Mouse (Mus musculus) adrenal gland (tissue): Measurements from ENCODE around the gene Syt12.
"Not testable (repeated sequence)": the region's sequence is repeated elsewhere in the genome, so short reads cannot be mapped to it uniquely, and the experiment has no call there.

ENCODE experiments used
- intact Hi-C: fragments of 180-260 bp; cut with DNase I; formaldehyde crosslinking; loops from one replicate; pipeline ENCODE4 v1.15.1; 2025

Gene Syt12

DNA sequence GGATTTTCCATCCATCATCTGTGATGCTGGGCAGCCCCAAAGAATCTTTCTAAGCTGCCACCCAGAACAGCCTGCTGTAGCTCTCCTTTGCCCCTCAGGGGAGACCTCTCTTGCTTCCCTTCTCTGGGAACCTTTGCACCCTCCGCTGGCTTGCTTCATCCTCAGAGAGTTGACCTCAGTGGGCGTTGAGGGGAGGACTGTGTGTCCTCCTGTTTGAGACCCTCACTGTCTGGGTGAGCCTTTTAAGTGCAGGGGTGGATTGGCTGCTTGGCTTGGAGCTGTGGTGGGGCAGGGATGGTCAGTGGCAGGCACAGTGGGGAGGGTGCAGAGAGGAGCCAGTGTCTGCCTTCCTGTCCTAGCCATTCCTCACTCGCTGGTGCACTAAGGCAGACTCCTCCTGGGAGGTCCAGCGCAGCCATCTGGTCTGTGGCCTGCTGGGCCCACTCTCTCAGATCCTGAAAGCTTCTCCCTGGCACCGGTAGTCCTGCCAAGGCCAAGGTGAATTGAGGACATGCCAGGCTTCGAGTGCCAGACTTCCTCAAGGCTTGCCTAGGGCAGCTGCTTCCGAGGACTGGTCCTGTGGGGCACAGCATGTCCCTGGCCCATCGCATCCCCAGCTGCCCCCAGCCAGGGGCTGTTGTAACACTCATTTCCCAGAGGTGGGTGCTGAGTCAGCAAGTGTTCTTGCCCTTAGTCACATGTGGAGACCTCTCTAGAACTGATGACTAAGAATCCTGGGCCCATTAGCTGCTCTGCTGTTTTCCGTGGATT, 15.5 kb upstream of the Syt12 start:
- intact Hi-C loops, result no loop called here

DNA sequence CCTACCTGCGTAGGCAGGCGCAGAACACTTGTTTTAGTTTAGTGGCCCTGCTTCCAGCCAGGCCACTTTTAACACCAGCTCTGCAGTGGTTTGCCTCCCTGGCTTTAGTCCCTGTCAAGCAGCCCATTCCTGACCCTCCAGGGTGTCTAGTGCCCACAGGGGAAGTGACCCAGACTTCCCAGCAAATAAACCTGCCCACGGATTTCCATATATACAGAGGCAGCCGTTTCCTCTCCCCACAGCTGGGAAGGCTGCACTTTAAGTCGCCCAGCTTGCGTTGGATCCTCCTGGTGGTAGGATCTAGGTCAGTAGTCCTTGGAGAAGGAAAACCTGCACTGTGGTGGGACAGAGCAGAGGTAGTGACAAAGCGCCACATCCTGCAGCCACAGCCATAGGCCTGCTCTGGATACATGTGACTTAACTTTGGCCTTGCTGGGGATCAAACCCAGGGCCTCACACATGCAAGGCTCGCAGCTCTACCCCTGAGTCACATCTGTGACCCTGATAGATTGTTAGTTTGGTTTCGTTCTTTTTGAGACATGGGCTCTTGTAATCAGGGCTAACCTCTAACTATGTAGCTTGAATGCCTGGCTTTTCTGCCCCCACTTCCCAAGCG, 13.9 kb upstream of the Syt12 start:
- intact Hi-C loops, result no loop called here

DNA sequence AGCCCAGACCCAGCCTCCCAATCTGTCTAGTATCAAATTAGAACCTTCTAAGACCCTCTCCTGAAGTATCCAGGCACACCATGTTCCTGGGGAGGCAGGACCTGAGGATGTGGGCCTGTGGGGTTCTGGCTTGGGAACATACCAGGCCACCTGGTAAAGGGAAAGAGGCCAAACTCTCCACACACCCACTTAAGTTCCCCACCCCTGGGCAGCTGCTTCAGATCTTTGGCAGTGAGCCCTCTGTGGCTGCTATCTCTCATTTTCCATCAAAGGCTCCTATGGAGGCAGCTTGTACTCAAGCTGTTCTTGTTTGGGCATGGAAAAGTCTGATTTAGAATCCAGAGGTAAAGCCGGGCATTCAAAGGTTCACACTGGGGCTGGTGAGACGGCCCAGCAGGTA, 10.6 kb upstream of the Syt12 start:
- intact Hi-C loops, result no loop called here

DNA sequence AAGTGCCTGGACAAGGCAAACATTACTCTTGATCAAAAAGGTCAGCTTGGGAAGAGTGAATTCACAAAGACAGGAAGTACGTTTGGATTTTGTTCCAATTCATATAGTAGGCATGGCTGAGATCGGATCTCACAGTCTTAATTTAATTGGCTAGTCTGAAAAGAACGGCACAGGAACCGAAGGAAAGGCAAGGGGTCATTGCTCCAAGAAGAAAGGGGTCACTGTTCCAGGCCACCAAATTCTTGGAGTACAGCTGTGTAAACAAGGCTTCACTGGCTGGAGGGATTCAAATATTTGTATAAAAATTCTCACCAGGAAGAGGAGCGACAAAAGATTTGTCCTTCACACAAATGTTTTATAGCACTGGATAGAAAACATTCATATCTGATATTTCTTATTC, 7.8 kb upstream of the Syt12 start:
- intact Hi-C loops, result no loop called here

DNA sequence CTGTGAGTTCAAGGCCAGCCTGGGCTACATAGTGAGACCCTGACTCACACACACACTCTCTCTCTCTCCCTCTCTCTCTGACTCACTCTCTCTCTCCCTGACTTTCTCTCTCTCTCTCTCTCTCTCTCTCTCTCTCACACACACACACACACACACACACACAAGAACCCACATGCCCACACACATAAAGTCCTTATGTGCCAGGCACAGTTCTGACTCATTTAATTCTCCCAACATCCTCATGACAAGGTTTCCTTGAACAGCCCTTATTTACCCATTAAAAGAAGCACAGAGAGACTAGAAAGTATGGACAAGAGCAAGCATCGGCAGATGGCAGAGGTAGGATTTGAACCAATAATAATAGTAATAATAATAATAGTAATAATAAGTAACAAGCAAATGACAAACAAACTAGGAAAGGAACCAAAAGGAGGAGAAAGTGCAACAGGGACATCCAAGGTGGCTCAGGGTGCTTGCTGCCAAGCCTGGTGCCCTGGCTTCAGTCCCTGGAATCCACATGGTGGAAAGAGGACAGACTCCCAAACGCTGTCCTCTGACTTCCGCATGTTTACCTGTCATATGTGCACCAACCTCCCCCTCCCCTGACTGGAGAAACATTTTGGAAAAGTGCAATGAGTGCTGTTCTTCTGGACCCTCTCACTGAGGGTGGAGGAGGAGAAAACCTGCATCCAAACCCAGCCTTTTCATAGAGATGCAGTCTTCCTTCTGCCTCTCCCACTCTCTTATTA, 5.0 kb upstream of the Syt12 start:
- intact Hi-C loops, result no loop called here

DNA sequence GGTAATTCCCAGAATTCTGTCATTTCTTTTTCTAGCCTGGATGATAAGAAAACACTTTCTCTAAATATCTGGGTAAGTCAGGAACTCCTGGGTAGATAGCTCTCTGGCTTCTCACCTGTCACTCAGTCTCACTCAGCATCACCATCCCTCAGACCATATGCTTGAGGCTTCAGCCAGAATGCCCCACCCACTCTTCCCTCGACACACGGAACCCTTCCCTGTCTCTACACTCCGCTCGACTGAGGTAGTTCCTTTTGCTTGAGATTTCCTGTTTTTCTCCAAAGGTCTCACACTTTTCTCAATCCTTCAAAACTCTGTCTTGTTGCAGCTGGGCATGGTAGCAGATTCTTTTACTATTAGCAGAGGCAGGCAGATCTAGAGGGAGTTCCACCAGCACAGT, 4.1 kb upstream of the Syt12 start:
- intact Hi-C loops, result no loop called here

DNA sequence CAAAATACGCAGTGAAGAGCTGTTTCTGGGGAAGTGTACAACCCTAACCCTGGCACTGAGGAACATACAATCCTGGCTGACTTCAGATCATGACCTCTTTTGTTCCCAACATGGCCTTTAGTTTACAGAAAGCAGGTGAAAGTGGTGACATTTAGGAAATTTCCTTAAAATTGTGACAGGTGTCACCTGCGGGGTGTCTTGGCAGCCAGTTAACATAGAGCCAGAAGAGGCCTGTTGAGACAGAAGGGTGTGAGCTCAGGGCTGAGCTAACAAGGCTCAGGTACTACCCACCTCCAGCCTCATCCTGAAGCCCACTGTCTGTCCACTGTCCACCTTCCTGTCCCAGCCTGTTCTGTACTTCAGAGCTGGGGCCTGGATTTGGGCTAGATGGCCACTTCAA, 2.8 kb upstream of the Syt12 start:
- intact Hi-C loops, result no loop called here

DNA sequence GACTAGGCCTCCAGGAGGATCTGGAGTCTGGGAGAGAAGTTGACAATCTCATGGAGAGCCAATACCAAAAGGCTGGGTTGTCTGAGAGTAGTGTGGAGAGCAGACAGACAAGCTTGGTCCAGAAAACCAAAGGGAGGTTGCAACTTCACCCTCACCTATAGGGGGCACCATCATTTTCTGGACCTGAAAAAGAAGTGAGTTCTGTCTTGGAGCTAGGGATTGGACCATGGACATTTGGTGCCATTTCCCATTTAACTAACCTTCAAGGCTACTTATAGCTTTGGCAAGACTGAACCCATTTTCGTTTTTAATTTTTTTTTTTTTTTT, 906 bp upstream of the Syt12 start:
- intact Hi-C loops, result no loop called here

DNA sequence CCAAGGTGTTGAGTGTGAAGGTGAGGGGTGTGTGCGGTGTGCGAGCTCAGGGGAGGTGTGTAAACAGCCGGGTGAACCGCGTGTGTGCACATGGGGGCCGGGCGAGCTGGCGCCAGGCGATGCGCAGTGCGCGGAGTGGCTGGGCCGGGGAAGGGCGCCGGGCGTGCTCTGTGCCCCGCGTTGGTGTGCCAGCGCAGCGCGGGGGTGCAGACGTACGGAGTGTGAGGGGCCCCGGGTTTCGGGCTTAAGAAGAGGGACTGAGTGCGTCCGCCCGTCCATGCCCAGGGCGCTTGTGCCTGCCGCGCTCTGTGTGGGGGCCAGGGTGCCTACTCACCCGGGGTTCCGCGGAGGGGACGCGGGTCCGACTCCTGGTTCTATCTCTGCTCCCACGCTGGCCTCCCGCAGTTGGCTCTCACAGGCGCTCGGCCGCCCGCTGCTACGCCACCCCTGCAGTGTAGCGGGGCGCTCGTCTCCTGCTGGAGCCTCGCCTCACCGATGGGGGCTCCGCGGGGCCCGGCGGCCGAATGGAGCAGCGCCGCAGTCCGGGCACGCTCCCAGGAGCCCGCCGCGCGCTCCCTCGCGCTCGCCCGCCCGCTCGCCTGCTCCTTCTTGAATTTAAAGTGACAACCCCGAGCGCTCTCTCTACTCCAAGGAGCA, 518 bp downstream of the Syt12 start:
- intact Hi-C loops, result no loop called here

DNA sequence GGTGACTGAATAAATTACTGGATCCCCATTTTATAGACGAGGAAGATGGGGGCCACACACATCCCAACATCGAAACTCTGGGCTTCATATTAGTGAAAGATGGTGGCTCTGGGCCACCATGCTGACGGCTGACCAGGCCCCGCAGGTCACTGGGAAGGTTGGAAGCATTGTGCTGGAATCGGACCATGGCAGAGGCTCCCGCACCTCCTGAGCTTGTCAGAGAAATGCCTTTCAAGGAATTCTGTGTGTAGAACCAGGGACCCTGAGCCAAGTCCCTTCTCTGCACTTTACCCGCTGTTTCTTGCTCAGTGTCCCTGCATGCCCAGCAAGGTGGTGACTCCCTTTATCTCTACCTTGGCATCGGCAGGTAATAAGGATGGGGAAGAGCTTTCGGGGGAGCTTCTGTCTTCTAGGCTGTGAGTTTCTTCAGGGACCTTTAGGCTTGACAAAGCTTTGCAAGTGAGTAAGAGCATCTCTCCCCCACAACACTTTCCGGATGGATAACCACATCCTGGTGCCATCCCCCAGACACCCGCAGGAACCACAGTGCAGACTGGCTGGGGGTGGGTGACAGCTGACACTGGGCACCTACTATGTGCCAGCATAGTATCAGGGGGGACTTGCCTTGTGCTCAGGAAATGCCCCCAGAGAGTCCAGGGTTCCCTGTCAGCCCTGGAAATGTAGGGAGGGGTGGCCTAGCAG, 1.9 kb downstream of the Syt12 start:
- intact Hi-C loops, result no loop called here

DNA sequence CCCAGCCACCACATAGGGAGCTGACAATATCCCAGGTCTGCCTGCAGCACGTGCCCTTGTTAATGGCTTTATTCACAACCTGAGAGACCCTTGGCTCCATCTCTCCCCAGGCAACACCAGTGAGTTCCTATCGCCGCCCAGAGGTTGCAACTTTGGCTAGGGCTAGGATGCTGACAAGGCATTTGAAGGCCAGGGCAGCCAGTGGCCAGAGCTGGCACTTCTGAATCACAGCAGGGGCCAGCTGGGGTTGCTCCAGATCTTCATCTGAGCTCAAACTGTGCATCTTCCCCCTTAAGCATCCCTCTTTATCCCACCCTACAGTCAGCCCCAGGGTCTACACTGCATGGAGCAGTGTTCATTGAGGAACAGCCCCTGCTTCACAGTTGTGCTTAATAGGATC, 2.5 kb downstream of the Syt12 start:
- intact Hi-C loops, result no loop called here

DNA sequence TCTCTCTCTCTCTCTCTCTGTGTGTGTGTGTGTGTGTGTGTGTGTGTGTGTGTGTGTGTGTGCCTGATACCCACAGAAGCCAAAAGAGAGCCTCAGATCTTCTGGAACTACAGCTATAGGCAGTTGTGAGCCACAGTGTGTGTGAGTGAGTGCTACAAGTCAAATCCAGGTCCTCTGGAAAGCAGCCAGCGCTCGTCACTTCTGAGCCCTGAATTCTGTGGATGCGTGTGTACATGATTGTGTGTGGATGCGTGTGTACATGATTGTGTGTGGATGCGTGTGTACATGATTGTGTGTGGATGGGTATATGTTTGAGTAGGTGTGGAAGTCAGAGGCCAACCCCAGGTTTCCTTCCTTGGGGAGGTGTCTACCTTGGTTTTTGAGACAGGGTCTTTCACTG, 3.7 kb downstream of the Syt12 start:
- intact Hi-C loops, result no loop called here

DNA sequence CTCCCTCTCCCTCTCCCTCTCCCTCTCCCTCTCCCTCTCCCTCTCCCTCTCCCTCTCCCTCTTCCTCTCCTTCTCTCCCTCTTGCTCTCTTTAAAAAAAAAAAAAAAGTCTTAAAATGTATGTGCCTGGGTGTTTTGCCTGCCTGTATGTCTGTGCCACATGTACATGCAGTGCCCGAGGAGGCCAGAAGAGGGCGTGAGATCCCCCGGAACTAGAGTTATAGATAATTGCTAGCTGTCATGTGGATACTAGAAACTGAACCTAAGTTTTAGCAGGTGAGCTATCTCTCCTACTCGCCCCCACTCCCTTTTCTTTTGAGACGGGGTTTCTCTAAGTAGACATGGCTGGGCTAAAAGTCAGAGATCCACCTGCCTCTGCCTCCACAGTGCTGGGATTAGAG, 8.9 kb downstream of the Syt12 start:
- intact Hi-C loops, result no loop called here

DNA sequence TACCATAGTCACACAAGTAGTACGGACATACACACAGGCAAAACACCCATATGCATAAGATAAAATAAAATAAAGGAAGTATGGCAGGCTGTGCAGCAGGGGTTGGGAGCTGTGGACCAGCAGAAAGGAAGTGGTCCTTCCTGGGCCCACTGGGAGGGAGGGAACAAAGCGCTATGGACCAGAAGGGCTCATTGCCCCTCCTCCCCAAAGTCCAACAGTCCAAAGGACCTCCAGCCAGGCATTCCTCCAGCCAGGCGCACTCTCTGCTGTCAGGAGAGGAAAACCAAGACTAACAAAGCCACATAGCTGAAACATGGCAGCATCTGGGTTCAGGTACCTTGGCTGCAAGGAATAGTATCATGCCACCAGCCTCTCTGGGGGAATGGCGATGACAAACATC, 12.6 kb downstream of the Syt12 start:
- intact Hi-C loops, result no loop called here

DNA sequence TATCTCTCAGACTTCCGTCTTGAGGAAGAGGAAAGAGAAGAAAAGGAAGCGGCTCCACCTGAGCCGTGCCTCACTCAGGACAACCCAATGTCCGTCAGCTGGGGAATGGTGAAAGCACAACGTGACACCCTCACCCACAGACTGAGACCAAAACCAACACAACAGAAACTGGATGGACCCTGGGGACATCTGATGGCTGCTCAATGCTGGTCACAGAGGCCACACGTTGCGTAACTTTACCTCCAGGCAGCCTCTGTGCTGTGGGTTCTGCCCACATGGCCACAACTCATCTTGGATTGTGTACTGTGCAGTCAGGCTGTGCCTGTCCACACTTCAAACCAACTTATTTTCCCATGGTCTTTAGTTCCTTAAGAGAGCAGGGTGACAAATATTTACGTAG, 15.3 kb downstream of the Syt12 start:
- intact Hi-C loops, result no loop called here

DNA sequence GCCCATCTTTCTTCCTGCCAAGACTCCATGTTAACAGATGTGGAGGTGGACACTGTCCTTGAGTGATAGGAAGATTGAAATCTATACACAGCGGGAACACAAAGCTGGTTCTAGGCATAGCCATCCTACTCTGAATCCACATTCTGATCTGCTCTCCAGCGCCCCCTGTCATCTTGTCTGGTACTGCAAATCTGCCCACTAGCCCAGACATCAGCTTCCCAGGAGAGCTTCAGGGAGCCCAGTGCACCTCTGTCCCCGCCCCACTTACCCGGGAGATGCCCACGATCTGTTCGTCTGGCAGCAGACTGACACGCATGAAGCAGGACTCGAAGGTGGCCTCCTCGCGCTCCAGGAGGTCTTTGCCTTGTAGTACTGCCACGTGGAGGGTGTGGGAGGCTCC, 21.0 kb downstream of the Syt12 start:
- intact Hi-C loops, result no loop called here

DNA sequence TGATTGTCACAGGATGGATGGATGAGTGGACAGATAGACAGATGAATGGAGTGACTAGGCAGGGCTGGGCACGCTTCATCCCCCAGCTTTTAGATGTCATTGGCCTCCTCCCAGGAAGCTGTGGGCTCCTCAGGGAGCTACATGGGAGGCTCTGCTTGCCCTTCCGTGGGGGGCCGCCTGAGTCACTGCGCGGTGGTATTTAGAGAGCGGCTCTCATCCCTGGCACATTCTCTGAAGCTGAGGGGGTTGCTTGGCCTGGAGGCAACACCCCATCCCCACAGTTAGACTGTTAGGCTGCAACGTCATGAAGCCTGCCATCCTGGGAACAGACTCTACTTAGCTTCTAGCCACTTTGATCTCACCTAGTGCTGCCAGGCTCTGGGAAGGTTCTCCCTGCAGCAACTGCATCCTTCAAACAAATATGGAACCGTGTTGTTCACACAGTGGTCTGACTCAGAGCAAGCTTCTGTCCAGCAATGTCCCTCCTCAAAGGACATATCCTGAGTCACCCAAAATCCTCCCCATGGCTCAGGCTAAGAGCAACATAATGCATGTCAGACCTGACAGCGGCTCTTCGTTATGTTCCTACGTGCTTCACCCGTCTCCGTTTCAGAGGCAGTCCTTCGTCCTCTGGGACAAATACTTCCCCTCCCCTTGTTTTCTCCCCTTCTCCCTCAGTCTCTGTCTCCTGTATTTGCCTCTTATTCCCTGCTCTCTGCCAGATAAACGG, 22.0 kb downstream of the Syt12 start:
- intact Hi-C loops, result no loop called here

DNA sequence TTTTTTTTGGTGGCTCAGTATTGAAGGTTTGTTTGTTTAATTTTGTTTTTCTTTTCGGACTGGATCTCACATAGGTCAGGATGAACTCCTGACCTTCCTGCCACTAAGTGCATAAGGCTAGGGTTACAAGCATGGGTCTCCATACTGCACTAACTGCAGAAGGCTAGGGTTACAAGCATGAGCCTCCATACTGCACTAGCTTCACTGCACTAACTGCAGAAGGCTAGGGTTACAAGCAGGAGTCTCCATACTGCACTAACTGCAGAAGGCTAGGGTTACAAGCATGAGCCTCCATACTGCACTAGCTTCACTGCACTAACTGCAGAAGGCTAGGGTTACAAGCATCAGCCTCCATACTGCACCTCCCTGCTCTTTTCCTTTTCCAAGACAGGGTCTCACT, 23.2 kb downstream of the Syt12 start:
- intact Hi-C loops, result not testable (repeated sequence)

DNA sequence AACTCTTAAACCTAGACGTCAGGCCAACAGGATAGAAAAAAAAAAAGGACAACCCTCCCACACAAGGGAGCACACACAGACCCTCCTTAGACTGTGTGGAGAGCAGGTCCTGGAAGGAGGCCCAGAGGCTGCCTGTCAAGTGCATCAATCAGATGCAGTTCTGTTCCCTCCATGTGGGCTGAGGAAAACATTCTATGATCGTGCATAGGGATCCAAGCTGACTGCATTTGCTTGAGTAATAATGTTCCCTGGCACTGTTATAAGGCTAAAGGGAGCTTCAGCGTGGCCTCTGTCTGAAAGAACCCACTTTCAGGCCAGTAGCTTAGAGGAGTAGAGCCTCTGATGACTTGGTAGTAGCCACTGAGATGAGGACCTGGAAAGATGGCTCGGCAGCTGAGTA, 24.7 kb downstream of the Syt12 start:
- intact Hi-C loops, result no loop called here

DNA sequence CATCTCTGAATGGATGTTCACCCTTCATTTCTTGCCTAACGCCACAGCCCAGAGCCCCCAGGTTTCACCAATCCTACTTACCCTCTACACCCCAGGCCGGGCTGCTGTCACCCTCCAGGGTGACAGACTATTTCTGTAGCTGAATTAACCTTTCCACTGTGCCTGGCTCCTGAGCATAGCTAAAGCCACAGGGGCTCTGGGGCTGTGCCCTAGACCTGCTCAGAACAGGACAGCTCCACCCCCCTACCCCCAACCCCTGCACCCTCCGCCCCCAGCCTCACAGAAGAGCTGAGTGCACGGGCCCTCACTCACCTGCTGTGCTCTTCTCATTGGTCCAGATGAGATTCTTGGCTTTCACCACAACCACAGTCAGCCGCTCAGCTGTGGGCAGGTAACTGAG, 25.3 kb downstream of the Syt12 start:
- intact Hi-C loops, result no loop called here

DNA sequence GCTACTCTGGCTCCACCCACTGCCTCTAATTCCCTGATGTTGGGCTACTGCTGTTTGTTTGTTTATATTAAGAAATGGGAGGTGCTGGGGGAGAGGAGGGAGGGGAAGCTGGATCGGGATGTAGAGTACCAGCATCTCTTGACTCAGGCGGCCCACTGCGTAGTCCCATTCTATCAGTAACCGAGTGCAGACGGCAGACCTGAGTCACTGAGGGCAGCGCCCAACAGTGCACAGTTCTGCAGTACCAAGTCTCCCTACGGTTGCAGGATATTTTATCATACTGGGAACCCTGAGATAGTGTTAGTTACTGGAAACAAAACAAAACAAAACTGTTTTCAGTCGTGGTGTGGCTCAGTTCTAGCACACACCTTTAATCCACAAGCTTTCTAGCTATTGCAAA, 26.1 kb downstream of the Syt12 start:
- intact Hi-C loops, result no loop called here
